Mouse (Mus musculus) lung, embryonic 15.5 days (tissue): Measurements from ENCODE around the gene Hspb8. TPM values are rescaled to one million over a fixed set of nuclear protein-coding genes. Genes with fewer than 3 reads are reported as not detected.

ENCODE experiments used
- ATAC-seq: fragments of 200-750 bp; cut with Nextera tagmentation; 2 replicates; pipeline ENCODE4 v1.8.0; 2017; ENCODE audit warnings: moderate number of reproducible peaks, borderline replicate concordance; ENCODE audit not compliant: low FRiP score, low TSS enrichment; ENCODE audit errors: extremely low read depth
- H3K27ac ChIP-seq: fragments of 300-500 bp; sonication (generic); 2 replicates; pipeline ENCODE4 v1.5.1; 2015; ENCODE audit warnings: moderate library complexity, mild to moderate bottlenecking, inconsistent platforms
- H3K27me3 ChIP-seq: fragments of 300-500 bp; sonication (generic); 2 replicates; pipeline ENCODE4 v1.6.1; 2015; ENCODE audit warnings: inconsistent platforms
- H3K36me3 ChIP-seq: fragments of 300-500 bp; sonication (generic); 2 replicates; pipeline ENCODE4 v1.6.1; 2015; ENCODE audit warnings: inconsistent platforms
- H3K4me1 ChIP-seq: fragments of 300-500 bp; sonication (generic); 2 replicates; pipeline ENCODE4 v1.6.1; 2015; ENCODE audit warnings: inconsistent platforms
- H3K4me2 ChIP-seq: fragments of 300-500 bp; sonication (generic); 2 replicates; pipeline ENCODE4 v1.6.1; 2015; ENCODE audit warnings: inconsistent platforms, mild to moderate bottlenecking, moderate library complexity
- H3K4me3 ChIP-seq: fragments of 300-500 bp; sonication (generic); 2 replicates; pipeline ENCODE4 v1.5.1; 2015; ENCODE audit warnings: mild to moderate bottlenecking, inconsistent platforms
- H3K9ac ChIP-seq: fragments of 300-500 bp; sonication (generic); 2 replicates; pipeline ENCODE4 v1.6.1; 2015; ENCODE audit warnings: inconsistent platforms
- H3K9me3 ChIP-seq: fragments of 300-500 bp; sonication (generic); 2 replicates; pipeline ENCODE4 v1.6.1; 2016; ENCODE audit warnings: inconsistent platforms
- WGBS: fragments of 180-500 bp; shearing (Covaris S2); methylation state at CpG from one replicate; pipeline ENCODE4 v1.1.7; 2015; 5-methylcytosine and 5-hydroxymethylcytosine counted together
- polyA plus RNA-seq: library from polyadenylated mRNA; unstranded; fragments of >200 nt; fragmentation: Nextera tagmentation; extraction: Ambion mirVana; gene quantifications from 2 replicates; pipeline ENCODE4 v1.2.1, GENCODE M21; 2015

Hspb8 gene
- polyA plus RNA-seq = 15.7 and 16.0 TPM in 2 replicates

DNA sequence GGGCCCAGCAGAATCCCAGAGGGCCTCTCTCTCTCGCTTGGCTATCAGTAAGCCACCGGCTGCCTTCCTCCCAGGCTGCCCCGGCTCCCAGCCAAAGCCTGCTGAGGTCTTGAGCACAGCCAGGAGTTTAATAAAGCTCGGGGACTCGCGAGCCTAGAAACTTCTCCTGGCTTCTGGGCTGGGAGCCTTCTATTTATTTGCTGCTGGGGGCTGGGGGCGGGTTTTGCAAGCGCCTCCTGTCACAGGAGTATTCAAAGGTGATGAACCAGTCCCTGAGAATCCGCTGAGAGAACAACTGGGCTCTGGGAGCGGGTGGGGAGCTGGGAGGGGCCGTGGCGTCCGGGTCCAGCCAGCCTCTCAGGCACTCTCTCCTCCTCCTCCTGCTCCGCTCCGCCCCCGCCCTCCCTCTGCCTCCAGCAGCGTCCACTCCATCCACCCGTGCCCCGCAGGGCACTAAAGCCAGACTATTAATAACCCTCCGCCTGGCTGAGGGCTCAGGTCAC is at the start of gene Hspb8:
Hspb8 (minus strand) TSS at position 166 of the 503 bp plus-strand sequence.
- Histone ChIP-seq H3K9ac (peak within 1 kb of the TSS; percentile 52), H3K9me3 (no peaks in the 10 kb centered on the region), H3K4me2 (peak within 1 kb of the TSS; percentile 75), H3K36me3 (no peaks in the 10 kb centered on the region), H3K27ac (peak within 1 kb of the TSS; percentile 81), H3K4me1 (peaks cover 47% of the 10 kb centered on the region), H3K4me3 (peak within 1 kb of the TSS; percentile 41), H3K27me3 (no peaks in the 10 kb centered on the region)
- ATAC-seq = peak; percentile 83
- under 1% methylated on average over 20 of the region's 20 CpGs for WGBS

DNA sequence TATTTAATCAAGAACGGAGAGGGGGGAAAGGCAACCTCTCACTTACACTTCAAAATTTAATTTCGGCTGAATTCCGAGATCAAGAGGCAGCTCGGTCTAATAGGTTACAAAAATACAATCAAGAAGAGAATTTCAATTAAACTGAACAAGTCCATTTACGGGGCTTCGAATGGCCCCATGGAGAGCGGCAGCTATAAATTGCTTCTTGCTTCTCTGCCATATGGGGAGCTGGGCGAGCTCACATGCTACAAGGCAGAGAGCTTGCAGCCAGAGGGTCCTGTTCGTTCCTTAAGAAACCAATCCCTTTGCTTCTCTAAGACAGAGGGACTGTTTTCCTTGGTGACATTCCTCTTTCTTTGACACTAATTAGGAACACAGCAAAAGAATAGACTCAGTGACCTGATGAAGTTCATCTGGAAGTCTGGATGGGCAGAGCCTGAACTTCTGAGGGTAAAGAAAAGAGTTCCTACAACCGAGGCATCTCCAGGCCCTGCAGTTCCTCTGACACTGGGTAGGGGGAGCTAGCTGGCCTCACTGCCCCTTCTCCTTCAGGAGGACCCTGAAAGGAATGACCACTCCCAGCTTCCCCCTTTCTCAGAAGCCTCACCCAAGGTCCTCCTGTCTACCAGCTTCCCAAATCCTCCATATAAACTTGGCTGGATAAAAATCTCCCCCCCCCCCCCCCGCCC is 38.8 kb upstream of the Hspb8 start:
- H3K4me1 ChIP-seq = no peaks in the 10 kb centered on the region
- 64% methylated on average over 11 of the region's 11 CpGs for WGBS
- ATAC-seq = no peak

DNA sequence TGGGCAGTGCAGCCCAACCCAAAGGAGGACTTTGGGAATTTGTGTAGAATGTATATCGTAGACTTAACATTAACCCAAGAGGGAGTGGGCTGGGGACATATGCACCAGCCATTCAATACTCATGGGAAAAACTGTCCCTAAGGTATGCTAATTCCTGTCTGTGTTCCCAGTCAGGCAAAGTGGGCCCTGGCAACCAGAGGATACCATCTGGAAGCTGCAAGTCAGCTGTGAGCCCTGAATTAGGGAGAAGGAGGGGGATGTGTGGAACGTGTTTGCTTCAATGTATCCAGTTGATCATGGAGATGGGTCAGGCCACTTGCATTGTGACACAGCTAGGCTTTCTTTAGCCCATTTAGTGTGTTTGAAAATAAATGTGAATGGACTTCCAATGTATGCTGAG is 37.3 kb upstream of the Hspb8 start:
- Histone ChIP-seq H3K36me3 (no peaks in the 10 kb centered on the region), H3K4me1 (no peaks in the 10 kb centered on the region), H3K9me3 (no peaks in the 10 kb centered on the region), H3K27ac (no peak overlapping the region), H3K9ac (no peak overlapping the region), H3K4me2 (no peak overlapping the region), H3K27me3 (no peaks in the 10 kb centered on the region), H3K4me3 (no peak overlapping the region)
- 68% methylated on average over 2 of the region's 2 CpGs for WGBS
- ATAC-seq = no peak

More for the DNA sequence above, 38.8 kb upstream of the Hspb8 start:
- H3K4me2 ChIP-seq = no peak overlapping the region
- no peak overlapping the region for H3K4me3 ChIP-seq
- no peaks in the 10 kb centered on the region for H3K9me3 ChIP-seq
- H3K9ac ChIP-seq = no peak overlapping the region
- no peaks in the 10 kb centered on the region for H3K27me3 ChIP-seq
- no peak overlapping the region for H3K27ac ChIP-seq
- no peaks in the 10 kb centered on the region for H3K36me3 ChIP-seq

DNA sequence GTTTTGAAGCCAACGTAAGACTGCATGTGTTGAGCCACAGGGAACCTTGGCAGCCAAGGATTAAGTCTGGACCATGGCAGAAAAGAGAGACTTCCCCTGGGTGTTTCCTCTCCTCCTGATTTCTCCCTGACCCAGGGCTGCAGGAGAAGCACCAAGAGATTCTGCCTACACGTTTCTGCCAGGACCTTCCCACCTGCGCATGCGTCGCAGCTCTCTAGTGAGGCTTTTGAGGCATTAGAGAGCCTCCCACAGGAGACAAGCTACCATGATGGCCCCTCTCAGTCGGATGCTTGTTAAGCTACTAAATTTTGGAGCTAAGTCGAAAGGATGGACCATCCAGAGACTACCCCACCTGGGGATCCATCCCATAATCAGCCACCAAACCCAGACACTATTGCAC is 35.1 kb upstream of the Hspb8 start:
- no peak overlapping the region for H3K4me3 ChIP-seq
- H3K4me2 ChIP-seq = no peak overlapping the region
- no peaks in the 10 kb centered on the region for H3K27me3 ChIP-seq
- no peak overlapping the region for H3K9ac ChIP-seq
- no peak overlapping the region for H3K27ac ChIP-seq
- H3K36me3 ChIP-seq = no peaks in the 10 kb centered on the region
- no peak for ATAC-seq
- 81% methylated on average over 7 of the region's 7 CpGs for WGBS
- H3K4me1 ChIP-seq = peaks cover 4% of the 10 kb centered on the region; the same call in 1 of the 2 replicates
- no peaks in the 10 kb centered on the region for H3K9me3 ChIP-seq

DNA sequence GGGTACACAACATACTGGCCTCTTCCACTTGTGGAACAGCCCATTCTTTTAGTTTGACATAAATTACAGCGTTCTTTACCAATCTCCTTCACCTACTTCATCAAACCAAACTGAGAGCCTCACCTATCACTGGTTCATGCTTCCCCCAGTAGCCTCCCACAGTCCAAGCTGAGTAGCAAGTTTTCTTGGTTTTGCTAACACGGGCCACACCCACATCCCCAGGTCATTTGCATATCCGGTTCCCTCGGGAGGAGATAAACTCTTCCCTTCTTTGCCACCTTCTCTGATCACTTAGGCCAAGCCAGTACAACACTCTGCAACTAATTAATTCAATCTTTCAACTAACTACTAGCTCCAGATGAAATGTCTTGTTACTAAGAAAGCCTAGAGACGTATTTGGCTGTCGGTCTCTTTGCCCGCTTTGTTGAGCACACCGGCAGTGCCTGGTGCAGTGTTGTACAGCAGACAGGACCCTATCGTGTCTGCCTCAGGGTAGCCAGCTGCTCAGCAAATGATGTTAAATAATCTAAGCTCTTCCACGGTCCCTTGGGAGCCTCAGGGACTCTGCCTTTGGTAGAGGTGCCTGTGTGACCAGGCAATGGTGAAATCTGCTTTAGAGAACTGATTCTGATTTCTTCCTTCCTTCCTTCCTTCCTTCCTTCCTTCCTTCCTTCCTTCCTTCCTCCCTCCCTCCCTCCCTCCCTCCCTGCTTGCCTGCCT is 34.3 kb upstream of the Hspb8 start:
- Histone ChIP-seq H3K4me1 (peaks cover 4% of the 10 kb centered on the region; the same call in 1 of the 2 replicates), H3K4me2 (no peak overlapping the region), H3K36me3 (no peaks in the 10 kb centered on the region), H3K27ac (no peak overlapping the region), H3K9ac (no peak overlapping the region), H3K4me3 (no peak overlapping the region), H3K27me3 (no peaks in the 10 kb centered on the region), H3K9me3 (no peaks in the 10 kb centered on the region)
- 31% methylated on average over 10 of the region's 10 CpGs for WGBS
- no peak for ATAC-seq

DNA sequence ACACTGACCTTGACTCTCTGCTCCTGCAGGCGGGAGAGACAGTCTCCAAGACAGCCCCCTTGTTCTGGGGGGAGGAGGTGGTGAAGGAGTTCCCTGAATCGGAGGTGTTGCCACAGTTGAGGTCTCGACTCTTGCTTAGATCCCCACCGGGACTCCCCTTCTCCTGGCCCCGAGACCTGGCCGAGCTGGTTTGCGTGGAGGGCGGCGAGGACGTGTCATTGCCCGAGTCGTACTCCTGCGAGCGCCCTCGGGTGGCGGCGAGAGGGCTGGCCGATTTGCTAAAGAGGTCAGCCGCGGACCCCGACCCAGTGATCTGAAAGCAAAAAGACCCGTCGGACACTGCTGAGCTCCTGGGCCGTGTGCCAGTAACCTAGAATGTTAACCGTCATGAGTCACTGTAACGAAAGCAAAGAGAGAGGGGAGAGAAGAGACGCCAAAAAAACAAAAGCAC is 30.8 kb upstream of the Hspb8 start:
- 3% methylated on average over 27 of the region's 27 CpGs for WGBS
- Histone ChIP-seq H3K9me3 (no peaks in the 10 kb centered on the region), H3K9ac (peak overlapping the region; percentile 41; the same call in 1 of the 2 replicates), H3K4me3 (peak overlapping the region; percentile 37), H3K4me1 (peaks cover 9% of the 10 kb centered on the region; the same call in 1 of the 2 replicates), H3K36me3 (no peaks in the 10 kb centered on the region), H3K27me3 (no peaks in the 10 kb centered on the region), H3K27ac (peak overlapping the region; percentile 45; the same call in 1 of the 2 replicates), H3K4me2 (peak overlapping the region; percentile 67)
- ATAC-seq = peak; percentile 66; the same call in 1 of the 2 replicates

DNA sequence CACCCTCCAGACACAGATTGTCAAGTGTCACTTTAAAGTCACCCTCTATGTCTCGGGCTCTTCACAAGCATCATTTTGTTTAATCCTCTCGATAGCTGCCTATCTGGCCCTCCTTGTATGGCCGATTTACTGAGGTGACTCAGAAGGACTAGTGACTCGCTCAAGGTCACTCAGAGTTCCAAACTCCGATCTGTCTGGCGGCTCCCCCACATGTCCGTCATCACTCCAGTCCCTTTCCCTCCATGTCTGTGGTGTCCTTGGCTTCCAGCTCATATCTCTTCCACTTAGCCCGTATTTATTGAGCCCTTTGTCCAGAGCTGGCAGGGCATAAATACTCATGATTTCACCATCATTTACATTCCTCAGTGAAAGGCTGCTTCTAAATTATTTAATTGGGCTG is 28.2 kb upstream of the Hspb8 start:
- no peak for ATAC-seq
- H3K36me3 ChIP-seq = no peaks in the 10 kb centered on the region
- no peak overlapping the region for H3K4me3 ChIP-seq
- H3K27ac ChIP-seq = no peak overlapping the region
- H3K4me1 ChIP-seq = peaks cover 15% of the 10 kb centered on the region
- H3K27me3 ChIP-seq = no peaks in the 10 kb centered on the region
- H3K9me3 ChIP-seq = no peaks in the 10 kb centered on the region
- no peak overlapping the region for H3K4me2 ChIP-seq
- 62% methylated on average over 8 of the region's 8 CpGs for WGBS
- no peak overlapping the region for H3K9ac ChIP-seq

DNA sequence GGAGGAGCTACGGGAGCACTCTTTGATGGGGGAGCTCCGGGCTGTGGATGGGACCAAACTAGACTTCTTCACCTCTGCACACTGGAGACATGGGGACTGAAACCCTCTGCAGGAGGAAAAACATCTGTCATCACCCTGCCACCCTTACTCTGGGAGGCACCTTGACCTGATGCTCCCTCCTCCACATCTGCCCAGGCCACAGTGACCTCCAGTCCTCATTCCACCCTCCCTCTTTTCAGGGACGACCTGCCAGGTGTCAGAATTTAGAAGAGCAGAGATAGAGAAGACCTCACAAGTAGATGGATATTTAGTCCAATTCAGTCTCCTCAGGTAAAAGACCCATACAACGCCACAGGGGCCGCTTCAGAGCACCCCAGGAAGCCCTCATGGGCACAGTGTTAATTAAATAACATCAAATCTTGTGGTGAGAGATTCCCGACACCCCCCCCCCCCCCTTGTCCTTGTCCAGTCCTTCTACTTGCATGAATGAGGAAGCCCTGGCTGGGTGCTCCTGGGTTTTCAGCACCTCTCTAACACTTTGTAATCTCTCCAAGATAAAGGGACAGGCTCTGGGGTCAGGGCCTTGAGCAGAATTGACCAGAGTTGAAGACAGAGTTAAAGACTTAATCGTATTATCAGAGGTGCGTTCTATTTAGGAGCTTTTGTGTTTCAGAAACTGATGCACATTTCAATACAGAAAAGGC is 27.0 kb upstream of the Hspb8 start:
- H3K9me3 ChIP-seq = no peaks in the 10 kb centered on the region
- H3K36me3 ChIP-seq = no peaks in the 10 kb centered on the region
- peaks cover 15% of the 10 kb centered on the region for H3K4me1 ChIP-seq
- 34% methylated on average over 8 of the region's 8 CpGs for WGBS
- H3K27me3 ChIP-seq = no peaks in the 10 kb centered on the region
- no peak overlapping the region for H3K4me3 ChIP-seq
- ATAC-seq = no peak
- 0 out of 2 replicates have a peak overlapping the region, but pooled peaks have one; percentile 71 for H3K27ac ChIP-seq
- H3K9ac ChIP-seq = no peak overlapping the region
- peak overlapping the region; percentile 48 for H3K4me2 ChIP-seq

DNA sequence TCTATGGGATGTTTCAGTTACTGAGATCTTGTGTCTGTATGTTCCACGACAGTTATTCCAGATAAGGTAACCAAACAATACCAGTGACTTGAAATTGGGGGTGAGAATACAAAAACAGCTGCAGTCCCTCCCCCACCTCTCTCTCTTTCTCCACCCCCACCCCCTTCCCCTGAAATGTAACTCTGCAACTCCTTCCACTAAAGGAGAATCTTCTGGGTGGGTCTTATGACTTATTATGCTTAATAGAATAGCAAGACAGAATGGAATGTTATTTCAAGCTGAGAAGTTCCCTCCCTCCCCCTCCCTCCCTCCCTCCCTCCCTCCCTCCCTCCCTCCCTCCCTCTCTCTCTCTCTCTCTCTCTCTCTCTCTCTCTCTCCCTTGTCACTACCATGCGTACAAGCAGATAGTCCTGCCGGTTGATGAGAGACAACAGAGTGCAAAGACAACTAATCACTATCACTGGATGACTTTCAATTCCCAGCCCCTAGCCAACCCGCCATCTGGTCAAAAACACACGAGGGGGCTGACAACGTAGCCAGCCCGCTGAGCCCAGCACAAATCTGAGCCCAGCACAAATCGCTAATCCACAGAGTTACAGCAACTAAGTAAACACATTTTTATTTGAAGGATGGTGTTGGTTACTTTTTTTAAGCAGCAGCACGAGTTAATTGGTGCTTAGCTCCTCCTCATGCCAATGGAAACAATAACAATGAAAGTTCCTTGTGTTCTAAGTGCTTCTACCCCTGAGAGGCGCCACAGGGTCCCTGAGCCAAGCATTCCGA is 25.9 kb upstream of the Hspb8 start:
- Histone ChIP-seq H3K4me3 (peak overlapping the region; percentile 25), H3K9me3 (no peaks in the 10 kb centered on the region), H3K9ac (no peak overlapping the region), H3K4me1 (peaks cover 15% of the 10 kb centered on the region), H3K36me3 (no peaks in the 10 kb centered on the region), H3K27me3 (no peaks in the 10 kb centered on the region), H3K27ac (peak overlapping the region; percentile 80), H3K4me2 (peak overlapping the region; percentile 53)
- 2% methylated on average over 10 of the region's 11 CpGs for WGBS
- peak; percentile 56; the same call in 1 of the 2 replicates for ATAC-seq

DNA sequence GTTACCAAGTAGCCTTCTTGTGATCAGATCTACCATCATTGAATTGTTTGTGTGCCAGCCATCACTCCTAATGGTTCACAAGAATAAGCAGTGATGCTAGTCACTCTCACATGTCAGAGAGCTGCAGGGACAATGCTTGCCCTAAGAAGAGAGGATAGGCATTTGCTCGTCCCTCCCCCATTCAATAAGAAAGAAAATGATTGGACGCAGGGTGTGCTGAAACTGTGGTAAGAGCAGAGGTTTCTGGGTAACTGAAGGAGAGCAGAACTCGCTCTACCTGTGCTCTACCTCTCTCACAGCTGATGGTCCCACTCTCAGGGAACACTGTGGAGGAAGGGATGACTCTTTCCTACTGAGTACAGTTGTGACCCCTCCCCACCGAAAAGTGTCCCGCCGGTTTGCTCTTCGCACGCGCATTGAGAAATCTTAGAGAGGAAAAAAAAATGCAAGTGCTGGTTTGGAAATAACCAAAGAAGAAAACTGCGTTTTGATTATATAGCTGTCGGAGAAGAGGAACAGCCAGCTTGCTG is 25.2 kb upstream of the Hspb8 start:
- Histone ChIP-seq H3K9me3 (no peaks in the 10 kb centered on the region), H3K27ac (peak overlapping the region; percentile 80), H3K9ac (no peak overlapping the region), H3K4me3 (peak overlapping the region; percentile 25), H3K27me3 (no peaks in the 10 kb centered on the region), H3K4me2 (peak overlapping the region; percentile 53), H3K36me3 (no peaks in the 10 kb centered on the region), H3K4me1 (peaks cover 10% of the 10 kb centered on the region)
- ATAC-seq = peak; percentile 37; the same call in 1 of the 2 replicates
- 18% methylated on average over 11 of the region's 11 CpGs for WGBS

DNA sequence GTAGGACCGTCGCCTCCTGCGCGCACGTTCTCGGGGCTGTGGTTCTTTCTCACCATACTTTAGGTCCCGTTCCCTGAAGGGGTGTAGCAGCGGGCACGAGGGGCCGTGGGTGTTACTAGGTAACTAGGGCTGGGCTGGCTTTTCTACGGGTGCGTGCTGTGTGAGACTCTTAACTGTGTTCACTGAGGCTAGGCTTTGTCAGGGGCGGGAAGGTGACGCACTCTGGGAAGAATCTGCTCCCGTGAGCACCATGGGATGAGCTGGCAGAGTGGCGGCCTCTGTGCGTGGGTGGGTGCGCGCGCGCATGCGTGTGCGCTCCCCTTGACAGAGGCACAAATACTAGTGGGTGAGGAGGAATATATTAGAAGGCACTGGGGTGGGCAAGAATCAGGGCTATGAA is 23.9 kb upstream of the Hspb8 start:
- no peak overlapping the region for H3K4me3 ChIP-seq
- peaks cover 10% of the 10 kb centered on the region for H3K4me1 ChIP-seq
- H3K4me2 ChIP-seq = peak overlapping the region; percentile 30
- no peaks in the 10 kb centered on the region for H3K27me3 ChIP-seq
- H3K36me3 ChIP-seq = no peaks in the 10 kb centered on the region
- 53% methylated on average over 23 of the region's 23 CpGs for WGBS
- no peak for ATAC-seq
- H3K9ac ChIP-seq = no peak overlapping the region
- H3K27ac ChIP-seq = no peak overlapping the region
- H3K9me3 ChIP-seq = no peaks in the 10 kb centered on the region
